Mouse (Mus musculus): Measurements from ENCODE around the gene Zc3h18. TPM values are rescaled to one million over a fixed set of nuclear protein-coding genes. Genes with fewer than 3 reads are reported as not detected.

Zc3h18 gene
- polyA plus RNA-seq, 2 experiments, result 31.3 to 58.1 TPM

DNA sequence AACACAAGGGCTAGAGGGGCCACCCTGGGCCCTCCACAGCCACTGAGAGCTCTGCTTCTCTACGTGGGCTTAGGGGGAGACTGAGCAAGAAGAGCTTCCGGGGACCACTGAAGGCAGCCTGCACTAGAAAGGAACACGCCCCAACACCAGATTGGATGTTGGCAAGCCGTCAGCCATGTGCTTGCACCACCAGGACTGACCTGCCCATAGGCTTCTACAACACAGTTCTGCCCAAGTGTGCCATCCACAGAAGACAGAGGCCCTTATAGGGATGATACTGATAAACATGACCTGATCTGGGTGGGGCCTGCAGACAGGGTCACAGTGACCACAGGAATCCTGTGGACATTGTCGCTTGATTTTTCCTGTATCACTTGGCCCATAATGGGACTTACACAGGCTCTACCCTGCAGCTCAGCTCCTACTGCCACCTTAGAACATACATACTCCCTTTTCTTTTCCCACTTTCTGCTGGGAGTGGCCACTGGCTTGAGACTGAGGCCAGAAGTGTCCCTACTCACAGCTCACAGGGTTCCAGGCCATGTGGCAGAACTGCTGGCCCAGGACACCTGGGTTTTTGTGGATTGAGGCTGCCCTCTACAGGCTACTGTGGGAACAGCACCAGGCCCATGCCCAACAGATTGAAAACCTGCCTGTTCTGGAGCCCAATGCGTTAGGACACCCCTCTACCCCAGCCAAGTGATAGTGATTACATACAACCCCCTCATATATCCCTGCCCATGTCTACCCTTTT lies 43.5 kb upstream of the Zc3h18 start:
- Histone ChIP-seq H3K36me3 (ENCODE audit: control insufficient read depth, insufficient read depth, low read length) (0 out of 2 replicates have a peak, but pooled peaks cover 3% of the 10 kb centered on the region), H3K4me3 (replicated peaks; ENCODE audit: low read length) (no peak overlapping the region), H3K27ac (replicated peaks; ENCODE audit: low read depth, low read length) (no peak overlapping the region), H3K9ac (ENCODE audit: low read depth, low read length, severe bottlenecking) (no peak overlapping the region), H3K27me3 (ENCODE audit: control insufficient read depth, insufficient read depth, low read length) (peaks cover 38% of the 10 kb centered on the region), H3K4me1 (ENCODE audit: control insufficient read depth, insufficient read depth, low read length) (peaks cover 10% of the 10 kb centered on the region; the same call in 1 of the 2 replicates), H3K4me2 (replicated peaks; ENCODE audit: low read depth, low read length, severe bottlenecking) (no peak overlapping the region), H3K9me3 (ENCODE audit: control insufficient read depth, low read length) (no peaks in the 10 kb centered on the region)
- peak; percentile 43; the same call in 1 of the 2 replicates for ATAC-seq (ENCODE audit: low FRiP score, low read depth)
- peak; percentile 73 for DNase-seq (ENCODE audit: low spot score)
- no peak for TF ChIP-seq POLR2A (IDR thresholded peaks at IDR 0.05; ENCODE audit: borderline replicate concordance, extremely low read depth, insufficient read depth, insufficient read length)
- 70% methylated on average over 6 of the region's 6 CpGs for WGBS

DNA sequence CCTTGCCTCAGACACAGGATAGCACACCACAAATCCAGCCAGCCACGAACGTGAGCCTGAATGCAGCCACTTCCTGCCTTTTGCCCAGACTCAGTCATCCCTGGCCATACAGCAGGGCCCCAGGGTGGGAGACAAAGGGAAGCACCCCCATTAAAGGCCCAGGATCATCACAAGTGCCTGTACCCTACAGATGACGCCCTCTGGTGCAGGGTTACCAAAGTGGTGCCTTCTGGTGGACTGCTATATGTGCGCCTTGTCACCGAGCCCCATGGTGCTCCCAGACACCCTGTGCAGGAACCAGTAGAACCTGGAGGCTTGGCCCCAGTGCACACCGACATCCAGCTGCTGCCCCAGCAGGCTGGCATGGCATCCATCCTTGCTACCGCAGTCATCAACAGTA lies 42.9 kb upstream of the Zc3h18 start:
- H3K9ac ChIP-seq (ENCODE audit: low read depth, low read length, severe bottlenecking), result no peak overlapping the region
- TF ChIP-seq POLR2A (IDR thresholded peaks at IDR 0.05; ENCODE audit: borderline replicate concordance, extremely low read depth, insufficient read depth, insufficient read length), result no peak
- H3K4me2 ChIP-seq (replicated peaks; ENCODE audit: low read depth, low read length, severe bottlenecking), result no peak overlapping the region
- no peak overlapping the region for H3K27ac ChIP-seq (replicated peaks; ENCODE audit: low read depth, low read length)
- DNase-seq (ENCODE audit: low spot score) (no peak), ATAC-seq (ENCODE audit: low FRiP score, low read depth) (no peak)
- peaks cover 43% of the 10 kb centered on the region for H3K27me3 ChIP-seq (ENCODE audit: control insufficient read depth, insufficient read depth, low read length)
- 0 out of 2 replicates have a peak, but pooled peaks cover 3% of the 10 kb centered on the region for H3K36me3 ChIP-seq (ENCODE audit: control insufficient read depth, insufficient read depth, low read length)
- 85% methylated on average over 7 of the region's 7 CpGs for WGBS
- H3K4me1 ChIP-seq (ENCODE audit: control insufficient read depth, insufficient read depth, low read length), result peaks cover 10% of the 10 kb centered on the region; the same call in 1 of the 2 replicates
- H3K4me3 ChIP-seq (replicated peaks; ENCODE audit: low read length), result no peak overlapping the region
- H3K9me3 ChIP-seq (ENCODE audit: control insufficient read depth, low read length), result no peaks in the 10 kb centered on the region

DNA sequence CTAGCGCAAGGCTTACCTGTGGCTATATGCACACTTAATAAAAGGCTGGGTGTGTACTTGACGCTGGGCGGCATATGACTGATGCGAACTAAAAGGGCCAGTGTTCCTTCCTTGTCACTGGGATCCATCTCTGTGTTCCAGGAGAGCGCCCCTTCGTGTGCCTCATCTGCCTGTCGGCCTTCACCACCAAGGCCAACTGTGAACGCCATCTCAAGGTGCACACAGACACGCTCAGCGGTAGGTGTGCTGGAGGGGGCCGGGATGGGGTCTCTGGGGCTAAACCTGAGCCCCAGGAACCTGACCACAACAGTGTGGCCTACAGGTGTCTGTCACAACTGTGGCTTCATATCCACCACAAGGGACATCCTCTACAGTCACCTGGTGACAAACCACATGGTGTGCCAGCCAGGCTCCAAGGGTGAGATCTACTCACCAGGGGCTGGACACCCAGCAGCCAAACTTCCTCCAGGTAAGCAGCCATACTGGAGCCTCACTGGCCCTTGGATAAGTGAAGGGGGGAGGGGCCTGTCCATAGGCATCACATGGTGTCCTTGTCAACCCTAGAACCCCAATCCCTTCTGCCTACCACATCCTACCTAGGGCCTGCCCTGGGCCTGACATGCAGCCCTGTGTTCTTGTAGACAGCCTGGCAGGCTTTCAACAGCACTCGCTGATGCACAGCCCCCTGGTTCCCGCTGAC lies 41.5 kb upstream of the Zc3h18 start:
- H3K36me3 ChIP-seq (ENCODE audit: control insufficient read depth, insufficient read depth, low read length), result 0 out of 2 replicates have a peak, but pooled peaks cover 3% of the 10 kb centered on the region
- DNase-seq (ENCODE audit: low spot score) (no peak), ATAC-seq (ENCODE audit: low FRiP score, low read depth) (no peak)
- peaks cover 43% of the 10 kb centered on the region for H3K27me3 ChIP-seq (ENCODE audit: control insufficient read depth, insufficient read depth, low read length)
- TF ChIP-seq POLR2A (IDR thresholded peaks at IDR 0.05; ENCODE audit: borderline replicate concordance, extremely low read depth, insufficient read depth, insufficient read length), result no peak
- H3K4me2 ChIP-seq (replicated peaks; ENCODE audit: low read depth, low read length, severe bottlenecking), result no peak overlapping the region
- H3K27ac ChIP-seq (replicated peaks; ENCODE audit: low read depth, low read length), result no peak overlapping the region
- H3K4me3 ChIP-seq (replicated peaks; ENCODE audit: low read length), result no peak overlapping the region
- H3K9me3 ChIP-seq (ENCODE audit: control insufficient read depth, low read length), result no peaks in the 10 kb centered on the region
- H3K9ac ChIP-seq (ENCODE audit: low read depth, low read length, severe bottlenecking), result no peak overlapping the region
- H3K4me1 ChIP-seq (ENCODE audit: control insufficient read depth, insufficient read depth, low read length), result peaks cover 10% of the 10 kb centered on the region; the same call in 1 of the 2 replicates
- WGBS, result 88% methylated on average over 13 of the region's 13 CpGs

DNA sequence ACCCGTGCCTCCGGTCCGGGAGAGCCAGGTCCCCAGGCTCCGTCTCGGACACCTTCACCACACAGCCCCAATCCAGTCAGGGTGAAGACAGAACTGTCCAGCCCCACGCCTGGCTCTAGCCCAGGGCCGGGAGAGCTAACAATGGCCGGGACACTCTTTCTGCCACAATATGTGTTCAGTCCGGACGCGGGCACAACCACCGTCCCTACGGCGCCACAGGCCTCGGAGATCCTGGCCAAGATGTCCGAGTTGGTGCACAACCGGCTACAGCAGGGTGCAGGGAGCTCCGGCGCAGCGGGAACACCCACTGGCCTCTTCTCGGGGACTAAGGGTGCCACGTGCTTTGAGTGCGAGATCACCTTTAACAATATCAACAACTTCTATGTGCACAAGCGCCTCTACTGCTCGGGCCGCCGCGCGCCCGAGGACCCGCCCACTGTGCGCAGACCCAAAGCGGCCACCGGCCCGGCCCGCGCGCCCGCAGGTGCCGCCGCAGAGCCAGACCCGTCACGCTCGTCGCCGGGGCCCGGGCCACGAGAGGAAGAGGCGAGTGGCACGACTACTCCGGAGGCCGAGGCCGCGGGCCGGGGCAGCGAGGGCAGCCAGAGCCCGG lies 40.7 kb upstream of the Zc3h18 start:
- Histone ChIP-seq H3K4me3 (replicated peaks; ENCODE audit: low read length) (peak overlapping the region; percentile 60), H3K4me1 (ENCODE audit: control insufficient read depth, insufficient read depth, low read length) (peaks cover 10% of the 10 kb centered on the region; the same call in 1 of the 2 replicates), H3K27ac (replicated peaks; ENCODE audit: low read depth, low read length) (no peak overlapping the region), H3K36me3 (ENCODE audit: control insufficient read depth, insufficient read depth, low read length) (0 out of 2 replicates have a peak, but pooled peaks cover 3% of the 10 kb centered on the region), H3K4me2 (replicated peaks; ENCODE audit: low read depth, low read length, severe bottlenecking) (peak overlapping the region; percentile 98), H3K9me3 (ENCODE audit: control insufficient read depth, low read length) (no peaks in the 10 kb centered on the region), H3K27me3 (ENCODE audit: control insufficient read depth, insufficient read depth, low read length) (peaks cover 43% of the 10 kb centered on the region), H3K9ac (ENCODE audit: low read depth, low read length, severe bottlenecking) (peak overlapping the region; percentile 58)
- TF ChIP-seq POLR2A (IDR thresholded peaks at IDR 0.05; ENCODE audit: borderline replicate concordance, extremely low read depth, insufficient read depth, insufficient read length), result no peak
- WGBS, result 13% methylated on average over 49 of the region's 57 CpGs
- no peak for DNase-seq (ENCODE audit: low spot score)
- ATAC-seq (ENCODE audit: low FRiP score, low read depth), result no peak; the same call in 1 of the 2 replicates
